Mouse (Mus musculus): ENCODE measurements around the gene Mypn.

Mypn gene

DNA sequence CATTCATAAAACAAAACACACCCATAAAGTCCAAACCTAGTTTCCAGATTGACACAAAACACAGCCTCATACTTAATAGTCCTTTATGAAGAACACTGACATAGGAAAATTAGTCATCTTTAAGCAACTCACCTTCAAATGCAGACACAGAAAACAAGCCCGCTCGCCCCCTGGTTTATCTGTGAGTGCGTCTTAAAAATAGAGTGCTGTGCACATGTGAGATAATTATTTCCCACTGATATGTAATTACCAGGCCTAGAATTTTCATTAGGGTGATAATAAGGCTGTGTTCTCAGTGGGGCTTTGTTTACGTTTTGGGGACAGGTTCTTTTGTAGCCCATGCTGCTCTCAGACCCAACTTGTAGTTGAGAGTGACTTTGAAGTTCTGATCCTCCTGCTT lies 4.7 kb downstream of the Mypn start:
- no peak for DNase-seq (ENCODE audit: low spot score)

DNA sequence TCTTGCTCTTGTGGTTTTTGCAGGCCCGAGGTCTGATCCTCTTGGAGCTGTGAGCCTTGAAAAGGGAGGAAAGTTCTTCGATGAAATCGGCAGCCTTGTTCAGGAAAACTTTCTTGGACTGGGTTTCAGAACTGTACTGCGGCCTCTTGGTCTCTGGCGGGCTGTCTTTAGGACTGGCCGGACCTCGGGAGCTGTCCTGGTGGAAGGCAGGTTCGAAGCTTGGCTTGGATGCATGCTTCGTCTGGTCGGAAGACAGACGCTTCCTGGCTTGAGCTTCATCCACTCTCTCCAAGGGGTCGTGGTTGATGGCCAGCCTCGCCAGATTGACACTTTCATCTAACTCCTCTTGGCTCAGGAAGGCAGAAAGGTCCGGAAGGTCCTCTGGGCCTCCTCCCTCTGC lies 11.0 kb downstream of the Mypn start:
- no peak for DNase-seq (ENCODE audit: low spot score)

DNA sequence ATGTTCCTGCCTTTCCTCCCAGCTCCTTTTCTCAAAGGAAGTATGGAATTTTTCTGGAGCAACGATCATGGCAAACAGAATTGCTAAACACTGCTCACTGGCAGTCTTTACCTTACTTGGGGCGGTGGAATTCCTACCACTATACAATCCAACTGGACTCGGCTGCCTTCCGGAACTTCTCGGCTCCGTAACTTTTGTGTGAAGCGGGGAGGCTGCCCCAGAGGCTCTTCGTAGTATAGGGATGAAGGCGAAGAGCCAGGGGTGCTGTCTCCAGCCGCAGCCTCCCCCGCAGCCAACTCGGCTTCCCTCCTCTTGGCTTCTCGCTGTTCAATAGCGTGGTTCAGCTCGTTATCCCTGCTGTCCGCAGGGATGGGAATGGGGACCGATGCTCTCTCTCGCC lies 11.5 kb downstream of the Mypn start:
- no peak for DNase-seq (ENCODE audit: low spot score)

GRCm38 (mm10) chr10:63184451-63184850 lies 19.3 kb downstream of the Mypn start:
- DNase-seq (ENCODE audit: low spot score): no peak

DNA sequence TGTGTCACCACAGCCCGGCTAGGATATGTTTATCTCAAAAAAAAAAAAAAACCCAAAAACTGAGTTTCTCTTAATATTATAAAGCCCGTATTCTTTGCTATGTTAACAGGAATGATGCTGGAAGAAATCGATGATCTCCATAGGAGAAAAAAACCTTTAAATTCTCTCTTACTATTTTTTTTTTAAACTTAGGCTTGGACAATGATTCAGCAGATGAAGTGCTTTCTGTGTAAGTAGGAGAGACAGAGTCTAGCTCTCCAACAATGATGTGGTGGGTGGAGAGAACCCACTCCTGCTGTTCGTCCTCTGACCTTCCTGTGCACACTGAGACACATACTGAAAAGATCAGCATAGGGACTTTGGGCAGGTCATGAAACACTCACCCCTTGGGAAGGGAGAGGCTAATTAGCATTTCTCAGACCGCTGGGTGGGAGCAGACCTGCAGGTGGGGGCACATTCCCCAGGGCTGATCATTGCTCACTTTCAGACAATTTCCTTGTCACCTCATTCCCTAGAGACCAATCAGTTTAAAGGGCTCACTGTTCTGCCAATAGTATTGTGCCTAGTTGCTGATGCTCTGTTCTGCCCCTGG lies 21.5 kb downstream of the Mypn start:
- DNase-seq (ENCODE audit: low spot score): no peak

- DNase-seq (ENCODE audit: low spot score): no peak
Observed at GRCm38 (mm10) chr10:63181166-63181565, 22.6 kb downstream of the Mypn start.

DNA sequence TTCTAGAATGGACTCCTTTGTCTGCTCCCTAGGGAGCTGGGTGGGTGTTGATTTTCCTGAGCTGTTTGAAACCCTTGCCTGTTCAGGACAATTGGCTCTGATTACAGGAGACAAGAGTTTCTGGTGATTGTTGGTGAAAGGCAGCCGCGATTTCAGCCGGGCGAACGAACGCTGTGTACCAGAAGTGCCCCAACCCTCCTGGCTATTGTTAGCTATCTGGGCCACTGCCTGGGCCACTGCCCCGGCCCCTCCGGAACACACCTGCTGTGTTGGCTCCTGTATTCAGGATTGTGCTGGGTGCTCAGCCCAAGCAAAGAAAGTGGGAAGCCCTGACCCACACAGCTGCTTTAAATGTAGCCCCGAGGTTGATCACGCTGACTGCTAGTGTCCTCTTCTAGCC lies 24.2 kb downstream of the Mypn start:
- no peak for DNase-seq (ENCODE audit: low spot score)

DNA sequence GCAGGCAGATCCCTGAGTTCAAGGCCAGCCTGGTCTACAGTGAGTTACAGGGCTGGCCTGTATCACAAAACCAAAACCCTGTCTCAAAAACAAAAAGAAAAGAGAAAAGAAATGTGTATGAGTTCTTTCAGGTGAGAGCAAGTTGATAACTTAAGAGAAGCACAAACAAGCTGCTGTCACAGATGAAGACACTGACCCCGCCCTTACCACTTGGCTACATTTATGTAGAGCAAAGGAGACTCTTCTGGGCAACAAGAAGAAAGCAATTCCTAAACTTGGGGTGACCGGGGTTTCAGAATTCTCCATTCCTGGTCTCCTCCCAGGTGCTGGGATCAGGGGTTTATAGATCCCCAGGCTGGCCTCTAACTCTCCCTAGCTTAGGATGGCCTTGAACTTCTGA lies 25.4 kb downstream of the Mypn start:
- DNase-seq (ENCODE audit: low spot score): no peak

DNA sequence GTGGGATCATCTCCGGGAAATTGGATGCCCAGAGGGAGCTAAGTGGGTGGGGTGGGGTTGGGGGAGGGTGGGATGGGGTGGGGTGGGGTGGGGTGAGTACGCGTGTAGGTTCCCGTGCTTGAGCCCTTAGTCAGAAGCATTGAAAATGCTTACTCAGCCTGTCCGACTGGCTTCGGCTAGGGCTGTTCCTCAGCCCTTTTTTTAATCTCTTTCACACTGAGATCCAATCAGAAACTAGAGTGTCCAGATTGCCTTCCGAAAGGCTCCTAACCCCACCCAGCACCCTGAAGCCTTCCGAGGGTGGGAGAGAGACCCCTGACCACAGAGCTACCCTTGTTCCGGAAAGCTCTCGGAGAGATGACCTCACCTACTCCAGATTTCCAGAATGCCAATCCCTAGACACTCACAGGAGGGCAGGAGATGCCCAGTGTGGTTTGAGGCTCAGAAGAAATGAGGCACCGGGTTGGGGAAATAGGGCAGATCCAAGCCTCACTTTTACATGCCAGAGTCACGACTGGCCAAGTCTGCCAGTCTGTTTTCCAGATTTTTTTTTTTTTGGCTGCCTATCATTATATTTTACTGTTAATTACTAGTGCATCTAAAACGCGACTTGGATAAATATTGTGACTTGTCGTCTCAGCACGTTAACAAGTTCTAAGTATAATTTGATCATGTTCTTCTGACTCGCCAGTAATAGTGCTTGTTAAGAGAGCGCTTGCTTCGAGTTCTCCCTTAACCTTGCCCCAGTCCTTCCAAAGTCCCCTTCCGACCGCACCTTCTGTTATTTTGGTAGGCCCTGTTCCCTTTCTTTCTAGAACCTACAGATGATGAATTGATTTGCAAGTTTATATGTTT lies 26.2 kb downstream of the Mypn start:
- DNase-seq (ENCODE audit: low spot score): peak; percentile 17

GRCm38 (mm10) chr10:63176471-63176931 lies 27.3 kb downstream of the Mypn start:
- DNase-seq (ENCODE audit: low spot score): no peak

DNA sequence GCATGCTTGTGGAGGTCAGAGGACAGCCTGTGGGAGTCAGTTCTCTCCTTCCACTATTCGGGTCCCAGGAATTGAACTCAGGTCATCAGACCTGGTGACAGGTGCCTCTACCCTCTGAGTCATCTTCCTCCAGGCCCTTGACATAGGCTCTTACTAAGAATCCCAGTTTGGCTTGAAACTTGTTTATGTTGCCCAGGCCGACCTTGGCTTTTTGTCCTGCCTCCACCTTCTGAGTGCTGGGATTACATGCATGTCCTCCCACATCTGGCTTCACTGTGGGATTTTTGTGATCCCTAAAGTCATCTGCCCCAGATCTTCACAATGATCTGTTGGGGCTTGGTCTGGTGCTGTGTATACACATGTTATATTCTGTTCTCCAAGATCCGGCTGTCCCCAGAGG lies 31.7 kb downstream of the Mypn start:
- no peak for DNase-seq (ENCODE audit: low spot score)

GRCm38 (mm10) chr10:63169503-63169902 lies 34.2 kb downstream of the Mypn start:
- no peak for DNase-seq (ENCODE audit: low spot score)

DNA sequence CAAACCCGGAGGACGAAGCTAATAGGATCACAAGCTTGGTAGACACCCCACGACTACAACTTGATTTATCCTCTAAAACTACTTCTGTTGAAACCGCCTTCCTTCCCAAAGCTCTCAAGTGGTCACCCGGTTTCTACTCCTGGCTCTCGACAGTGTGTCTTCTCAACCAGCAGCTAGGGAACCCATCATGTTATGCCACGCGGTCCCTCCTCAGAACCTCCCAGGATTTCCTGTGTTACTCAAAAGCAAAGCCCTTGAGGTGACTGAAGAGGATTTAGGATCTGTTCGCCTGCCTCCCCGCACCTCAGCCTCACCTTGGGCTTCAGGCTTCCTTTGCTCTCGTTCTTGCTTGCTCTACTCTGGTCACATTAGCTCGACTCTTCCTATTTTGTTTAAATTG lies 35.6 kb downstream of the Mypn start:
- DNase-seq (ENCODE audit: low spot score): no peak

DNA sequence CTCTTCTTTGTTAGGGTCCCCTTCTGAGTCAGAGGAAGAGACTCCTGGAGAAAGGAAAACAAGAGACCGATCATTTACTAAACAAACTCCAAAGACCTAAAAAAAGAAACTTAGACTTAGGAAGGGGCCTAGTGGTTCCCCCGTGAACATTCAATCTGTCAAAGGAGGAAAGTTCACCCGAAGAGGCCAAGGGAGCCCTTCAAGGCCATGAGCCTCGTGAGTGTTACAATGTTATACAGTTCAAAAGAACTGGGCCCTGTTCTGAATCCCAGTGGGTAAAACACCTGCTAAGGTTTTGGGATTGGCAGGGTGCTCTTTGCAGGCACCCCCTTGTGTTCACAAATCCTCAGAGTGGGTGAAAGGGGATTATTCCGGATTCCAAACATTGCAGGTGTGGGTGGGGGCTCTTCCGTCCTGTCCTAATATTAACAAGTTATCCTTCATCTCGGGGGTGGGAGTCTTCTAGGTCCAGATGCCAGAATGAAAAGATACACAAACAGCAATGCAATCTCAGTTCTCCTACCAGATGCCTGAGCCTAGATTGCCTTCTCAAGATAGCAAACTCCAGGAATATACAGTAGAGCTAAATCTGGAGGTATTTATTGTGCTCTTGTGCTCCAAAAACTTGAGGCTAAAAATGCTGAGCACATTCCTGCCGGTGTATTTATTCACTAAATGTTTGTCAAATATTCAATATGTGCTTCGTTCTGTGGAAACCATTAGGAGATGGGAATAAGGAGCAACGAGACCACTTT lies 36.3 kb downstream of the Mypn start:
- no peak for DNase-seq (ENCODE audit: low spot score)

GRCm38 (mm10) chr10:63165752-63166412 lies 37.9 kb downstream of the Mypn start:
- no peak for DNase-seq (ENCODE audit: low spot score)

DNA sequence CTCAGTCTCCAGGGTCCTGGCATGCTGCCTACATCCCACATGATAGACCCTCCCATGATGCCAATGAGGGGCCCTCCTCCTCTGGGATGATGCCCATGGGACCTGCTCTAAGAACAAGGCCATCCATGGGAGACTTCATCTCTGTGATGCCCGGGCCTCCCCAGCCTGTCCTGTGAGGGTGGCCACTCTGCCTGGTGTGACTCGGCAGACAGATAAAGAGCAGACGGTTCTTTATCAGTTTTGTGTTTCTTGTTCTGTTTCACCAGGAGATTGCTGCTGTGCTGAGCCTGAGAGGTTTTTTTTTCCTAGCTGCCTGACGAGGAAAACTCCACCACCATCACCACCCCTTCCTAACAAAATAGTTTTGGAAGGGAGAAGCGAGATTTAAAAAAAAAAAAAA lies 42.5 kb downstream of the Mypn start:
- no peak for DNase-seq (ENCODE audit: low spot score)

- no peak for DNase-seq (ENCODE audit: low spot score)
Observed at GRCm38 (mm10) chr10:63160671-63161070, 43.1 kb downstream of the Mypn start.

- DNase-seq (ENCODE audit: low spot score): no peak
Observed at GRCm38 (mm10) chr10:63158191-63158590, 45.6 kb downstream of the Mypn start.

DNA sequence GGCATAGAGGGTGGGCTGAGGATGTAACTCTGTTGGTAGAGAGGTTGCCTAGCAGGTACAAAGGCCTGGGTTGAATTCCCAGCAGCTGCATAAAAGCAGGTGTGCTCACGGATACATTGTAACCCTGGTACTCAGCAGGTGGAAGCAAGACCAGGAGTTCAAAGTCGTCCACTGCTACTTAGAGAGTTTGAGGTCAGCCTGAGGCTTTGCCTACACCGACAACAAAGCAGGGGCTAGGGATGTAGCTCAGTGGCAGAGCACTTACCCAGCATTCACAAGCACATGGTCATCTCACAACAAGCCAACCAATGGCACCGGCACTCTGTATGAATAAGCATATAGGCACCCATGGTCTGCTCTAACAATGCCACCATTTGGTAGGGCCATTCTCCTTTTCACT lies 46.3 kb downstream of the Mypn start:
- DNase-seq (ENCODE audit: low spot score): no peak

GRCm38 (mm10) chr10:63156919-63157318 lies 46.8 kb downstream of the Mypn start:
- no peak for DNase-seq (ENCODE audit: low spot score)

- DNase-seq (ENCODE audit: low spot score): no peak
Observed at GRCm38 (mm10) chr10:63156351-63156750, 47.4 kb downstream of the Mypn start.

DNA sequence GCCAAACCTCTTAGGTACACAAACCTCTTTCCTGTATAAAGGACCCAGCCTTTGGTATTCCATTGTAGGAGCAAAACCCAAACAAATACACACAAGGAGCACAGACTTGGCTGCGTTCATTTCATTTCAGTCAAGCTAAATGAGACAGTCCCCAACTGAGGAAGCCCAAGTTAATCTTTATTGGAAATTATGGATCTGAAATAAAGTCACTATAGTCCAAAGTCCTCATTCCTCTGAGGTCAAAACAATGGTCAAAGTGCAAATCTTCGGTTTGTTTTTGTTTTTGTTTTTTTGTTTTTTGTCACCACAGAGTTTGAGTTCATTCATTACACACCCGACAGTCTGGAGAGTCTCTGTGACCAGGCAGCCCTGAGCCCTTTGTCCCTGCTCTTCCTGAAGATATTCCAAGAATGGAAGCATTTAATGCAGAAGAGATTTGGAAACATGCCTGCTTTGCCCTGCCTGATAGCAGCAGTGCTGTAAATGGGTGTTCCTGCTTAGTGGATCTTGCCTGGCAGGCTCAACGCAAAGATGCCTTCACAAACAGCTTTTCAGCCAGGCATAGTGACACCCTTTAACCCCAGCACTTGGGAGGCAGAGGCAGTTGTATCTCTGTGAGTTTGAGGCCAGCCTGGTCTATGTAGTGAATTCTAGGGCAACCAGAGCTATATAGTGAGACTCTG lies 47.9 kb downstream of the Mypn start:
- DNase-seq (ENCODE audit: low spot score): no peak
